Mouse (Mus musculus): ENCODE data around the gene Cfap300. TPM values are rescaled to one million over a fixed set of nuclear protein-coding genes. Genes with fewer than 3 reads are reported as not detected.

Cfap300 gene
- 7.0 and 7.6 TPM in 2 replicates for polyA plus RNA-seq (2014; fragmentation: Nextera tagmentation; extraction: Ambion mirVana)

- Histone ChIP-seq H3K4me1 (ENCODE audit: control insufficient read depth in 2 of 2, insufficient read depth in 2 of 2, low read length in 2 of 2) (peaks cover 0 to 3% of the 10 kb centered on the region in 2 experiments; a peak in 2 of 4 replicates), H3K27me3 (ENCODE audit: control insufficient read depth, insufficient read depth, low read length) (no peaks in the 10 kb centered on the region), H3K27ac (replicated peaks in 1 of 2; ENCODE audit: control insufficient read depth in 1 of 2, insufficient read depth in 1 of 2, low read depth in 2 of 2, low read length in 2 of 2) (peak within 1 kb of the TSS; percentile 56 to 80), H3K4me2 (ENCODE audit: low read length) (peak within 1 kb of the TSS; percentile 80), H3K36me3 (ENCODE audit: control insufficient read depth, insufficient read depth, low read length) (no peaks in the 10 kb centered on the region), H3K9me3 (ENCODE audit: control insufficient read depth, low read length) (no peaks in the 10 kb centered on the region), H3K9ac (ENCODE audit: low read length) (peak within 1 kb of the TSS; percentile 77), H3K4me3 (ENCODE audit: control insufficient read depth in 1 of 2, insufficient read depth in 1 of 2, low read depth in 1 of 2, low read length in 2 of 2) (peak within 1 kb of the TSS; percentile 72 to 88)
- WGBS: under 1% methylated on average over 39 of the region's 39 CpGs
- peak; percentile 97 for ATAC-seq (ENCODE audit: insufficient number of reproducible peaks, insufficient read depth, low FRiP score, low read depth)
Observed at GRCm38 (mm10) chr9:8042338-8043043, at the start of gene Cfap300. TSS of gene Cfap300 (minus strand) at chr9:8042823.

GRCm38 (mm10) chr9:8078882-8079281 is 36.3 kb upstream of the Cfap300 start:
- H3K4me1 ChIP-seq (ENCODE audit: control insufficient read depth in 2 of 2, insufficient read depth in 2 of 2, low read length in 2 of 2): no peaks in the 10 kb centered on the region
- 84% methylated on average over 5 of the region's 5 CpGs for WGBS
- H3K27ac ChIP-seq (replicated peaks in 1 of 2; ENCODE audit: control insufficient read depth in 1 of 2, insufficient read depth in 1 of 2, low read depth in 2 of 2, low read length in 2 of 2): no peak overlapping the region
- no peaks in the 10 kb centered on the region for H3K27me3 ChIP-seq (ENCODE audit: control insufficient read depth, insufficient read depth, low read length)
- H3K36me3 ChIP-seq (ENCODE audit: control insufficient read depth, insufficient read depth, low read length): no peaks in the 10 kb centered on the region
- no peak overlapping the region for H3K9ac ChIP-seq (ENCODE audit: low read length)
- H3K4me3 ChIP-seq (ENCODE audit: control insufficient read depth in 1 of 2, insufficient read depth in 1 of 2, low read depth in 1 of 2, low read length in 2 of 2): no peak overlapping the region
- ATAC-seq (ENCODE audit: insufficient number of reproducible peaks, insufficient read depth, low FRiP score, low read depth): no peak
- H3K9me3 ChIP-seq (ENCODE audit: control insufficient read depth, low read length): no peaks in the 10 kb centered on the region
- no peak overlapping the region for H3K4me2 ChIP-seq (ENCODE audit: low read length)

- Histone ChIP-seq H3K9me3 (ENCODE audit: control insufficient read depth, low read length) (no peaks in the 10 kb centered on the region), H3K27me3 (ENCODE audit: control insufficient read depth, insufficient read depth, low read length) (no peaks in the 10 kb centered on the region), H3K4me3 (ENCODE audit: control insufficient read depth in 1 of 2, insufficient read depth in 1 of 2, low read depth in 1 of 2, low read length in 2 of 2) (no peak overlapping the region), H3K27ac (replicated peaks in 1 of 2; ENCODE audit: control insufficient read depth in 1 of 2, insufficient read depth in 1 of 2, low read depth in 2 of 2, low read length in 2 of 2) (no peak overlapping the region), H3K4me2 (ENCODE audit: low read length) (no peak overlapping the region), H3K36me3 (ENCODE audit: control insufficient read depth, insufficient read depth, low read length) (no peaks in the 10 kb centered on the region), H3K4me1 (ENCODE audit: control insufficient read depth in 2 of 2, insufficient read depth in 2 of 2, low read length in 2 of 2) (no peaks in the 10 kb centered on the region), H3K9ac (ENCODE audit: low read length) (no peak overlapping the region)
- no peak for ATAC-seq (ENCODE audit: insufficient number of reproducible peaks, insufficient read depth, low FRiP score, low read depth)
Observed at GRCm38 (mm10) chr9:8074345-8074744, 31.7 kb upstream of the Cfap300 start.

- H3K9ac ChIP-seq (ENCODE audit: low read length): no peak overlapping the region
- no peaks in the 10 kb centered on the region for H3K4me1 ChIP-seq (ENCODE audit: control insufficient read depth in 2 of 2, insufficient read depth in 2 of 2, low read length in 2 of 2)
- no peak overlapping the region for H3K4me3 ChIP-seq (ENCODE audit: control insufficient read depth in 1 of 2, insufficient read depth in 1 of 2, low read depth in 1 of 2, low read length in 2 of 2)
- 0 out of 2 replicates have a peak, but pooled peaks have one; percentile 31 for ATAC-seq (ENCODE audit: insufficient number of reproducible peaks, insufficient read depth, low FRiP score, low read depth)
- H3K4me2 ChIP-seq (ENCODE audit: low read length): no peak overlapping the region
- H3K27me3 ChIP-seq (ENCODE audit: control insufficient read depth, insufficient read depth, low read length): no peaks in the 10 kb centered on the region
- no peaks in the 10 kb centered on the region for H3K36me3 ChIP-seq (ENCODE audit: control insufficient read depth, insufficient read depth, low read length)
- no peaks in the 10 kb centered on the region for H3K9me3 ChIP-seq (ENCODE audit: control insufficient read depth, low read length)
- no peak overlapping the region for H3K27ac ChIP-seq (replicated peaks in 1 of 2; ENCODE audit: control insufficient read depth in 1 of 2, insufficient read depth in 1 of 2, low read depth in 2 of 2, low read length in 2 of 2)
- WGBS: 87% methylated on average over 3 of the region's 3 CpGs
Observed at GRCm38 (mm10) chr9:8073203-8073755, 30.7 kb upstream of the Cfap300 start.

- Histone ChIP-seq H3K4me3 (ENCODE audit: control insufficient read depth in 1 of 2, insufficient read depth in 1 of 2, low read depth in 1 of 2, low read length in 2 of 2) (no peak overlapping the region), H3K4me1 (ENCODE audit: control insufficient read depth in 2 of 2, insufficient read depth in 2 of 2, low read length in 2 of 2) (no peaks in the 10 kb centered on the region), H3K27ac (replicated peaks in 1 of 2; ENCODE audit: control insufficient read depth in 1 of 2, insufficient read depth in 1 of 2, low read depth in 2 of 2, low read length in 2 of 2) (no peak overlapping the region), H3K9me3 (ENCODE audit: control insufficient read depth, low read length) (no peaks in the 10 kb centered on the region), H3K36me3 (ENCODE audit: control insufficient read depth, insufficient read depth, low read length) (no peaks in the 10 kb centered on the region), H3K4me2 (ENCODE audit: low read length) (no peak overlapping the region), H3K9ac (ENCODE audit: low read length) (no peak overlapping the region), H3K27me3 (ENCODE audit: control insufficient read depth, insufficient read depth, low read length) (no peaks in the 10 kb centered on the region)
- 66% methylated on average over 3 of the region's 3 CpGs for WGBS
- ATAC-seq (ENCODE audit: insufficient number of reproducible peaks, insufficient read depth, low FRiP score, low read depth): no peak
Observed at GRCm38 (mm10) chr9:8059636-8060035, 17.0 kb upstream of the Cfap300 start.

- no peaks in the 10 kb centered on the region for H3K9me3 ChIP-seq (ENCODE audit: control insufficient read depth, low read length)
- no peak overlapping the region for H3K27ac ChIP-seq (replicated peaks in 1 of 2; ENCODE audit: control insufficient read depth in 1 of 2, insufficient read depth in 1 of 2, low read depth in 2 of 2, low read length in 2 of 2)
- WGBS: 13% methylated on average over 1 of the region's 1 CpGs
- no peaks in the 10 kb centered on the region for H3K36me3 ChIP-seq (ENCODE audit: control insufficient read depth, insufficient read depth, low read length)
- no peak overlapping the region for H3K4me3 ChIP-seq (ENCODE audit: control insufficient read depth in 1 of 2, insufficient read depth in 1 of 2, low read depth in 1 of 2, low read length in 2 of 2)
- no peak overlapping the region for H3K4me2 ChIP-seq (ENCODE audit: low read length)
- H3K9ac ChIP-seq (ENCODE audit: low read length): no peak overlapping the region
- H3K27me3 ChIP-seq (ENCODE audit: control insufficient read depth, insufficient read depth, low read length): no peaks in the 10 kb centered on the region
- H3K4me1 ChIP-seq (ENCODE audit: control insufficient read depth in 2 of 2, insufficient read depth in 2 of 2, low read length in 2 of 2): no peaks in the 10 kb centered on the region
- no peak for ATAC-seq (ENCODE audit: insufficient number of reproducible peaks, insufficient read depth, low FRiP score, low read depth)
Observed at GRCm38 (mm10) chr9:8054831-8055230, 12.2 kb upstream of the Cfap300 start.

- no peaks in the 10 kb centered on the region for H3K27me3 ChIP-seq (ENCODE audit: control insufficient read depth, insufficient read depth, low read length)
- H3K4me2 ChIP-seq (ENCODE audit: low read length): peak overlapping the region; percentile 80
- peak overlapping the region; percentile 56 to 80 for H3K27ac ChIP-seq (replicated peaks in 1 of 2; ENCODE audit: control insufficient read depth in 1 of 2, insufficient read depth in 1 of 2, low read depth in 2 of 2, low read length in 2 of 2)
- H3K9ac ChIP-seq (ENCODE audit: low read length): peak overlapping the region; percentile 77
- no peak for ATAC-seq (ENCODE audit: insufficient number of reproducible peaks, insufficient read depth, low FRiP score, low read depth)
- H3K9me3 ChIP-seq (ENCODE audit: control insufficient read depth, low read length): no peaks in the 10 kb centered on the region
- WGBS: 11% methylated on average over 5 of the region's 5 CpGs
- H3K4me1 ChIP-seq (ENCODE audit: control insufficient read depth in 2 of 2, insufficient read depth in 2 of 2, low read length in 2 of 2): peaks cover 0 to 3% of the 10 kb centered on the region in 2 experiments; a peak in 2 of 4 replicates
- no peaks in the 10 kb centered on the region for H3K36me3 ChIP-seq (ENCODE audit: control insufficient read depth, insufficient read depth, low read length)
- H3K4me3 ChIP-seq (ENCODE audit: control insufficient read depth in 1 of 2, insufficient read depth in 1 of 2, low read depth in 1 of 2, low read length in 2 of 2): peak overlapping the region; percentile 72 to 88; a peak in 3 of 4 replicates
Observed at GRCm38 (mm10) chr9:8043044-8043387, 393 bp upstream of the Cfap300 start.

All from heart, embryonic 14.5 days (tissue).